Mouse (Mus musculus): ENCODE data around the gene Bcl11b. TPM values are rescaled to one million over a fixed set of nuclear protein-coding genes. Genes with fewer than 3 reads are reported as not detected.

The Bcl11b gene
- total and polyA plus RNA-seq, 2 experiments from 2014 or later: 18.9 to 56.8 TPM

DNA sequence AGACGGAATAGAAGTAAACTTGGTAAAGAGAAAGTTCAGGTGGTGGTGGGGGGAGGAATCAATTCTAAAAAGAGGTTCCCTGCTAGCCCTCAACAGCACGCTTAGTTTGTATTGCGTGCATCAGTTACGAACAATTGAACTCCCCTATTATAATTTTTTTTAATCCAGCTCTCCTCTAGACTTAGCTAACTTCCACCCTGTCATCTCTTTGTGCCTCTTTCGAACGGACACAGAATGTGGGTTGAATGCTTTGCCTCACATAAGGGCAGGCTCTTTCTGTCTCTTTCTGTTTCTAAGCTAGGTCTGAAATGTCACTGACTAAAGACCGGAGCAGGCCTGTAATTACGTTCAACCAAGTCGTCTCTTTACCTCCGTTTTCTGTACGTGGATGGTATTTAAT is 28.9 kb downstream of the Bcl11b start:
- Histone ChIP-seq H3K4me3 (ENCODE audit: low read depth, low read length) (no peak overlapping the region), H3K36me3 (ENCODE audit: insufficient read depth, low read length) (no peaks in the 10 kb centered on the region), H3K4me1 (ENCODE audit: insufficient read depth, low read length) (peaks cover 19% of the 10 kb centered on the region; the same call in 1 of the 2 replicates), H3K4me2 (ENCODE audit: low read depth, low read length, poor library complexity, severe bottlenecking) (no peak overlapping the region), H3K9me3 (ENCODE audit: low read length) (no peaks in the 10 kb centered on the region), H3K9ac (replicated peaks; ENCODE audit: low read length, poor library complexity, severe bottlenecking) (no peak overlapping the region), H3K27ac (ENCODE audit: low read depth, low read length) (no peak overlapping the region), H3K27me3 (ENCODE audit: insufficient read depth, low read length) (no peaks in the 10 kb centered on the region)
- ATAC-seq (ENCODE audit: low FRiP score) (no peak), DNase-seq (ENCODE audit: low spot score) (no peak)
- 58% methylated on average over 11 of the region's 11 CpGs for WGBS
- TF ChIP-seq CTCF (IDR thresholded peaks at IDR 0.05): no peak

DNA sequence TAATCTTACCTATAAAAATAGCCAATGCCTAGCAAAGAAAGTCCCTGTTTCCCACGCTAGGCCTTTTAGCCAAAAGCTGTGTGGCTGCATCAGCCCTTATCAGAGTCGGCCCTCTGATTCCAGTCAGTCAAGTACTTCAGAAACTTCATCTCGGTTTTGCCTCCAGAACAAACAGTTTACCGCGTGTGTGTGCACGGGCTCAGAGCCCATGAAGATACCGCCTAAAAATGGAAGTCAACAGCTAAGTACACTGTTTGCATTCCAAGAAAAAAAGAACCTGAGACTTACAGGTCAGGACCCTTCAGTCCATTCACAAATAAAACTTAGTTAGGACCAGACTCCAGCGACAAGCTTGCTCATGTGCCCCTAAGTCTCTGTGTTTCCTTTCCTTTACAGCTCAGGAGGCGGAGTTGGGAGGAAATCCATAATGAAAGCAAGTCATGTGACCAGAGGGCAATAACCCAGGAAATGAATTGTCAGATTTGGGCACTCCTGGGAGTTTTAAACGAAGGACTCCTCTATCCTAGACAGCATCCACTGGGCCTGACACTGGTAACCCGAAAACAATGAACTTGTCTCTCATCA is 29.8 kb downstream of the Bcl11b start:
- ATAC-seq (ENCODE audit: low FRiP score) (no peak), DNase-seq (ENCODE audit: low spot score) (no peak)
- Histone ChIP-seq H3K4me2 (ENCODE audit: low read depth, low read length, poor library complexity, severe bottlenecking) (no peak overlapping the region), H3K27me3 (ENCODE audit: insufficient read depth, low read length) (no peaks in the 10 kb centered on the region), H3K9ac (replicated peaks; ENCODE audit: low read length, poor library complexity, severe bottlenecking) (no peak overlapping the region), H3K4me1 (ENCODE audit: insufficient read depth, low read length) (peaks cover 19% of the 10 kb centered on the region; the same call in 1 of the 2 replicates), H3K27ac (ENCODE audit: low read depth, low read length) (no peak overlapping the region), H3K4me3 (ENCODE audit: low read depth, low read length) (no peak overlapping the region), H3K36me3 (ENCODE audit: insufficient read depth, low read length) (no peaks in the 10 kb centered on the region), H3K9me3 (ENCODE audit: low read length) (no peaks in the 10 kb centered on the region)
- WGBS: 58% methylated on average over 11 of the region's 11 CpGs
- TF ChIP-seq CTCF (IDR thresholded peaks at IDR 0.05): no peak

DNA sequence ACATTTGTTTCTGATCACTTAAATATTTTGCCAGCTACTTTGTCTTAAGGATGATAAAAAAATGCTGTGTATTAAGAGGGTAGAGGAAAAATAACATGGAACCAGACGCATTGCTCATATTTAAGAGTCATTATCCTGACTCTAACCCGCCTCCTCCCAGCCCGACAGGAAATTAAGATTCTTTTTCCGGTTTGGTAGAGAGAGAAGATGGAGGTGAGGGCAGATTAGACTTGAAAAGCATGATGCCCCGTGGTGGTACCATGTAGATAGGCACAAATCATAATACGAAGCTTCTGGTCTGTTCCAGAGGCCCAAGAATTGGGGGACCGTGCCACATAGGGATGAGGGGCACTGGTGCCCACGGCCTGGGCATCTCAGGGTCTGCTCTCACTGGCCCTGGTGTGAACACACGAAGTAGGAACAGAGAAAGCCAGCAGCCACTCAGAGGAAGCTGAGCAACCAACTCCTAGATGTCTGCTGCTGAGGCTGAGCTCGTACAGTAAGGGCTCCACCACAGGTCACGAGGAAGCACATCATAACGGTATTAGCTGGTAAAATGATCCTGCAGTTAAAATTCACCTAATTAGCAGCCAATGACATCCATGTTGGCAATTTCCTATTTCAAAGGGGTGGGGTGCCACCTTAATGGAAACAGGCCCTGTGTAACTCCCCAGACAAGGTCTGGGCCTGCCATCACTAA is 32.2 kb downstream of the Bcl11b start:
- ATAC-seq (ENCODE audit: low FRiP score): no peak
- no peak overlapping the region for H3K9ac ChIP-seq (replicated peaks; ENCODE audit: low read length, poor library complexity, severe bottlenecking)
- 58% methylated on average over 12 of the region's 12 CpGs for WGBS
- DNase-seq (ENCODE audit: low spot score): no peak
- no peak overlapping the region for H3K4me2 ChIP-seq (ENCODE audit: low read depth, low read length, poor library complexity, severe bottlenecking)
- H3K27me3 ChIP-seq (ENCODE audit: insufficient read depth, low read length): no peaks in the 10 kb centered on the region
- no peaks in the 10 kb centered on the region for H3K9me3 ChIP-seq (ENCODE audit: low read length)
- H3K27ac ChIP-seq (ENCODE audit: low read depth, low read length): peak overlapping the region; percentile 76
- no peaks in the 10 kb centered on the region for H3K36me3 ChIP-seq (ENCODE audit: insufficient read depth, low read length)
- TF ChIP-seq CTCF (IDR thresholded peaks at IDR 0.05): no peak
- no peak overlapping the region for H3K4me3 ChIP-seq (ENCODE audit: low read depth, low read length)
- H3K4me1 ChIP-seq (ENCODE audit: insufficient read depth, low read length): peaks cover 13% of the 10 kb centered on the region; the same call in 1 of the 2 replicates

DNA sequence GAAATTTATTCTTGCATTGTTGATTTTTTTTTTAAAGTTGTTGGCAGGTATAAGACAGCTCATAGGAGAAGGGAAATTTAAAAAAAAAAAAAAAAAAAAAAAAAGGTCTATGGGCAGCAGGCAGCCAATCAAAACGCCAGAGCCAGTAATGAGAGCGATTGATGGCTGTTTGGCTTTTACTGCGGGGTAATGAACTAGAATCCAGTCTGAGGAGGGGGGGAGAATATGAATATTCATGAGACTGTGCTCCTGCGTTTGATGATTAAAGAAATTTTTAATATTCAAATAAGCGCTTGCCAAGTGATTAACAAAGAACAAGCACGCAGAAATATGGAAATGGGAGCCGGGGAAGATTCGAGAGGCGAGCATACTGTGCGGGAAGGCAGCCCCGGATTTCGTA is 32.8 kb downstream of the Bcl11b start:
- H3K9me3 ChIP-seq (ENCODE audit: low read length): no peaks in the 10 kb centered on the region
- H3K4me2 ChIP-seq (ENCODE audit: low read depth, low read length, poor library complexity, severe bottlenecking): 0 out of 2 replicates have a peak overlapping the region, but pooled peaks have one; percentile 35
- no peak overlapping the region for H3K9ac ChIP-seq (replicated peaks; ENCODE audit: low read length, poor library complexity, severe bottlenecking)
- TF ChIP-seq CTCF (IDR thresholded peaks at IDR 0.05): no peak
- H3K4me1 ChIP-seq (ENCODE audit: insufficient read depth, low read length): peaks cover 13% of the 10 kb centered on the region; the same call in 1 of the 2 replicates
- no peak for ATAC-seq (ENCODE audit: low FRiP score)
- H3K4me3 ChIP-seq (ENCODE audit: low read depth, low read length): no peak overlapping the region
- no peaks in the 10 kb centered on the region for H3K36me3 ChIP-seq (ENCODE audit: insufficient read depth, low read length)
- peak overlapping the region; percentile 76; the same call in 1 of the 2 replicates for H3K27ac ChIP-seq (ENCODE audit: low read depth, low read length)
- peak; percentile 74 for DNase-seq (ENCODE audit: low spot score)
- H3K27me3 ChIP-seq (ENCODE audit: insufficient read depth, low read length): no peaks in the 10 kb centered on the region
- whole genome bisulfite sequencing: 40% methylated on average over 12 of the region's 12 CpGs

GRCm38 (mm10) chr12:107969841-107970371 is 33.5 kb downstream of the Bcl11b start:
- ATAC-seq (ENCODE audit: low FRiP score): no peak
- H3K36me3 ChIP-seq (ENCODE audit: insufficient read depth, low read length): no peaks in the 10 kb centered on the region
- H3K4me1 ChIP-seq (ENCODE audit: insufficient read depth, low read length): peaks cover 9% of the 10 kb centered on the region; the same call in 1 of the 2 replicates
- DNase-seq (ENCODE audit: low spot score): peak; percentile 75
- TF ChIP-seq CTCF (IDR thresholded peaks at IDR 0.05): no peak; the same call in 1 of the 2 replicates
- peak overlapping the region; percentile 35 for H3K4me2 ChIP-seq (ENCODE audit: low read depth, low read length, poor library complexity, severe bottlenecking)
- peak overlapping the region; percentile 71; the same call in 1 of the 2 replicates for H3K27ac ChIP-seq (ENCODE audit: low read depth, low read length)
- WGBS: 35% methylated on average over 18 of the region's 18 CpGs
- no peaks in the 10 kb centered on the region for H3K9me3 ChIP-seq (ENCODE audit: low read length)
- H3K4me3 ChIP-seq (ENCODE audit: low read depth, low read length): no peak overlapping the region
- no peak overlapping the region; the same call in 1 of the 2 replicates for H3K9ac ChIP-seq (replicated peaks; ENCODE audit: low read length, poor library complexity, severe bottlenecking)
- H3K27me3 ChIP-seq (ENCODE audit: insufficient read depth, low read length): no peaks in the 10 kb centered on the region

- TF ChIP-seq CTCF (IDR thresholded peaks at IDR 0.05): no peak
- no peak for DNase-seq (ENCODE audit: low spot score)
- no peaks in the 10 kb centered on the region for H3K9me3 ChIP-seq (ENCODE audit: low read length)
- no peaks in the 10 kb centered on the region for H3K36me3 ChIP-seq (ENCODE audit: insufficient read depth, low read length)
- peaks cover 9% of the 10 kb centered on the region; the same call in 1 of the 2 replicates for H3K4me1 ChIP-seq (ENCODE audit: insufficient read depth, low read length)
- no peak overlapping the region for H3K9ac ChIP-seq (replicated peaks; ENCODE audit: low read length, poor library complexity, severe bottlenecking)
- H3K27ac ChIP-seq (ENCODE audit: low read depth, low read length): no peak overlapping the region
- no peaks in the 10 kb centered on the region for H3K27me3 ChIP-seq (ENCODE audit: insufficient read depth, low read length)
- ATAC-seq (ENCODE audit: low FRiP score): no peak
- H3K4me3 ChIP-seq (ENCODE audit: low read depth, low read length): no peak overlapping the region
- WGBS: 70% methylated on average over 8 of the region's 8 CpGs
- H3K4me2 ChIP-seq (ENCODE audit: low read depth, low read length, poor library complexity, severe bottlenecking): 0 out of 2 replicates have a peak overlapping the region, but pooled peaks have one; percentile 35
Observed at GRCm38 (mm10) chr12:107969126-107969525, 34.3 kb downstream of the Bcl11b start.
